Mouse (Mus musculus) erythroblast, adult 5-6 weeks (primary cell): ENCODE results near the gene Rims4. TPM values are rescaled to one million over a fixed set of nuclear protein-coding genes. Genes with fewer than 3 reads are reported as not detected.

Experiments used
- total RNA-seq, 2 experiments: library from RNA; stranded (forward) in 1 of 2; stranded (reverse) in 1 of 2; fragments of 150-400 nt in 1 of 2; fragments of 200-764, 138-1000 nt in 1 of 2; gene quantifications; 2 replicates each; pipeline versions ENCODE4 v1.2.3 to v1.2.4; 2015 to 2017; ENCODE audit warnings: low replicate concordance in 2 of 2

Gene Rims4
- total RNA-seq, 2 experiments from 2014 or later, result not detected

Other genes starting within 250 kb of the Rims4 start
- 2.9 and 5.2 TPM in 2 replicates for gene Ada, start 168.4 kb downstream of the Rims4 start, total RNA-seq (2015; ENCODE audit: low replicate concordance)
- gene Ada, start 168.4 kb downstream of the Rims4 start, total RNA-seq (2017; ENCODE audit: low replicate concordance), result 4.4 and 4.5 TPM in 2 replicates
- 0.84 TPM in 1 of 2 replicates, not detected in the other for gene Ccn5, start 97.8 kb downstream of the Rims4 start, total RNA-seq (2015; ENCODE audit: low replicate concordance)
- 0.51 TPM in 1 of 2 replicates, not detected in the other for gene Ccn5, start 97.8 kb downstream of the Rims4 start, total RNA-seq (2017; ENCODE audit: low replicate concordance)
- not detected in 2 replicates for gene Kcnk15, start 65.0 kb downstream of the Rims4 start, total RNA-seq (2015; ENCODE audit: low replicate concordance)
- not detected in 2 replicates for gene Kcnk15, start 65.0 kb downstream of the Rims4 start, total RNA-seq (2017; ENCODE audit: low replicate concordance)
- gene Ywhab, start 76.3 kb upstream of the Rims4 start, total RNA-seq (2015; ENCODE audit: low replicate concordance), result 49.3 and 49.6 TPM in 2 replicates
- gene Ywhab, start 76.3 kb upstream of the Rims4 start, total RNA-seq (2017; ENCODE audit: low replicate concordance), result 18.8 and 25.1 TPM in 2 replicates
- gene Pabpc1l, start 106.8 kb upstream of the Rims4 start, total RNA-seq (2015; ENCODE audit: low replicate concordance), result 2.3 TPM in 1 of 2 replicates, not detected in the other
- not detected in 2 replicates for gene Pabpc1l, start 106.8 kb upstream of the Rims4 start, total RNA-seq (2017; ENCODE audit: low replicate concordance)
- gene Stk4, start 151.6 kb upstream of the Rims4 start, total RNA-seq (2015; ENCODE audit: low replicate concordance), result 47.9 and 74.0 TPM in 2 replicates
- gene Stk4, start 151.6 kb upstream of the Rims4 start, total RNA-seq (2017; ENCODE audit: low replicate concordance), result 52.4 and 55.6 TPM in 2 replicates
- gene Tomm34, start 152.5 kb upstream of the Rims4 start, total RNA-seq (2015; ENCODE audit: low replicate concordance), result 11.5 and 16.7 TPM in 2 replicates
- 9.8 and 17.5 TPM in 2 replicates for gene Tomm34, start 152.5 kb upstream of the Rims4 start, total RNA-seq (2017; ENCODE audit: low replicate concordance)